Mouse (Mus musculus): ENCODE data around the gene Utrn.

- TF ChIP-seq CTCF (IDR thresholded peaks at IDR 0.05; ENCODE audit: extremely low read depth, insufficient read depth, low read length) (no peak), POLR2A (IDR thresholded peaks at IDR 0.05; ENCODE audit: extremely low read depth, insufficient read depth, low read length) (no peak)
Observed at GRCm38 (mm10) chr10:12736861-12737835, 132.0 kb downstream of the Utrn start.

All from cortical plate, adult 2 months (tissue).